Mouse (Mus musculus): ENCODE data around the gene Atp11b.

DNA sequence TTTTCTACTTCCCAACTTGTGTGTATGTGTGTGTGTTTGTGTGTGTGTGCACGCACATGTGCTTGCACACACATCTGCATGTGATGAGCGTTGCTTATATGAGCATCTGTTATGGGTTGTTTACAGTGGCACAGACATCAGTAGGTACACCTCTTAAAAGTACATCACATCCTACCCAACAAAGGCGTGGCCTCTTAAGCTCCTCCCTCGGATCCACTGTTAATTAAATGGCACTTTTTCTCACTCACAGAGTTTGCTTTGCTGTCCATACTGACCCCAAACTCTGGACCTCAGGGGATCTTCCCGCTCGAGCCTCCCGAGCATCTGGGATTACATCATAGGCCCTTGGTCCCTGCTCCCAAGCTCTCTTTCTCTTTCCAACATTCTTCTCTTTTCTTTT, 31.1 kb upstream of the Atp11b start:
- no peak for TF ChIP-seq POLR2A (IDR thresholded peaks at IDR 0.05; ENCODE audit: insufficient read depth, low read length)
- no peak for TF ChIP-seq EP300 (IDR thresholded peaks at IDR 0.05; ENCODE audit: insufficient read depth, low read depth, low read length)
